Mouse (Mus musculus) frontal cortex, adult 2 months (tissue): ENCODE results near the gene Sh2d2a. TPM values are rescaled to one million over a fixed set of nuclear protein-coding genes. Genes with fewer than 3 reads are reported as not detected.
A peak's percentile ranks its signal among the peaks of the same experiment; 100 is the strongest.
"Not testable (repeated sequence)": the region's sequence is repeated elsewhere in the genome, so short reads cannot be mapped to it uniquely, and the experiment has no call there.

Experiments used
- DNase-seq, 2 experiments: peaks; one replicate each; pipeline ENCODE4 v3.0.0; 2022; ENCODE audit warnings: low spot score in 1 of 2; ENCODE audit errors: extremely low spot score in 1 of 2
- polyA plus RNA-seq: library from polyadenylated mRNA; depleted of rRNA; stranded (reverse); fragments of >200 nt; gene quantifications from 2 replicates; pipeline ENCODE4 v1.2.3, GENCODE M21; 2012

The Sh2d2a gene
- polyA plus RNA-seq, 1 experiment, result 0.02 TPM

DNA sequence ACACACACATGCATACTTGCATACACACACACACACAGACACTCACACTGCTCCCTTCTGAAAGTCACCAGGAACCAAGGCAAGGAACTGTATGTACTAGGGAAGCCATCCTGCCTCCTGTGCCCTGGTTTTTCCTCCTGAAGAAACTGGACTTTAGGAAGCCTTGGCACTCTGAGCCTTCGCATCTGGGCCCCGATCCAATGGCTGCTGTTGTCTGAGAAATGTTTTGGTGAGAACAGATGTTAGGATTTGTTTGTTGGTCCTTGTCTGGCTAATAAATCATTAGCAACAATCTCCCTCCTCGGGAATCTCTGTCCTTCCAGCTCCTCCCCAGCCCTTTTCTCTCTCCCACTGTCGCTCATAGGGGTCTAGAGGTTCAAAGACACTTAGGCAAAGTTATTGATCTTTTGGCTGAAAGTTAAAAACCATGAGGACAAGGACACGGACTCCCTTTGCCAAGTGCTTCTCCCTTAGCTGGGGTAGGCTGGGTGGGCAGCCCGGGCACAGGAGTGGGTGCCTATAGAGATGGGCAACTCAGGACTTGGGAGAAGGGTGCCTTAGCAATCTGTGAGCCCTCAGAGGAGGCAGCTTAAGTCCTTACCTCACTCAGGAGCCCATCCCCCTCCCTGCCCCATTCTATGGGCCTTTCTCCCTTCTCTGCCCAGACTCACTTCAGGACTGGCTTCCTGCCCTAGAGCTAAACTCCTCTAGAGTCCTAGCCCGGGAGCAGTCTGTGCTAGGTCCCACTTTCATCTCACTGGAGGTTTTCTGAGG, 8.4 kb downstream of the Sh2d2a start:
- no peak for DNase-seq

DNA sequence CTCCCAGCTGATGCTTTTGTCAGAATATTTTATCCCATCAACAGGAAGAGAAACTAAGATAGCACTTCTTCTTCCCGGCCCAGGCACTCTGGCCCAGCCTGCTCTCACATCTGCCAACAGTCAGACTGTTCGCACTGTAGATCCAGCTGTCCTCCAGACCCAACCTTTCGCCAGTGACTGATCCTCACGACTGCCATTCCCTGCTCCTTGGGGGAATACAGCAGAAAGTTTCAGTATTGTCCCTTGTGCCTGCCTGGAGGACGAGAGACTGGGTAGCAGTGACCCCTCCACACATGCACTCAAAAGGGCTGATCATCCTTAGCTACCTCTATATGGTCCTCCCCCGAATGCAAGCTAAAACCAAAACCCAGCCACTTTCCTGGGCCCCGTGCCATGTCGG, 9.4 kb downstream of the Sh2d2a start:
- no peak for DNase-seq

DNA sequence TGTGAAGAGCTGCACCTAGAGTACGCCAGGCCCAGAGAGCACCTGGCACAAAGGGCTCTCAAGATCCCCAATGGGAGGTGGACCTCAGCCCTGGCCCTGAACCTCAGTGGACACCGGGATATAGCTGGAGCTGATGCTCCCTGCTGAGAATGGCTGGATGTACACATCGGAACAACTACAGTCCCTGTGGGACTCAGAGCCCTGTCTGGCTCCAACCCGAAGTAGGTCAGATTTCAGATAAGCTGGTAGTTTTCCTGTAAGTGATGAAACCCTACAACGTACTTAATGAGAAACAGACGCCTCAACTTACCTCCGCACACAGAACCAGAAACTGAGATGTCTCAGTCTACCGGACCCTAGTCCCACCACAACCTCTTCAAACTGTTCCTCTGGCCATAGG, 11.1 kb downstream of the Sh2d2a start:
- no peak for DNase-seq

DNA sequence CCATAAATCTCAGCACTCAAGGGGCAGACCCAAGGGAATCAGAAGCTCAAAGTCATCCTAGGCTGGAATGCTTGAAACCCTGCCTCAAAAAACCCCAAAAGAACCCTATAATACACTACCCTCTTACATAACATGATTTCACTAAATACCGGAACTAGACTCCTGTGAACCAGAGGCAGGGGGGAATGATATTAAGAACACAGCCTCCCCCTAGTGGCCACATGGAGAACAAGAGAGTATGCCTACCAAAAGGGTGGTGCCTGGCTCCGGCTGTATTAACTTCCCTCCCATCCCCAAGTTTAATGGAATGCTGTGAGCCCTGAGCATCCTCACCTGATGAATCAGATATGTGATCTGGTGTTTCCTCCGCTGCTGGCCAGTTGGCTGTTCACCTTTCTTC, 13.3 kb downstream of the Sh2d2a start:
- peak; percentile 64 to 85 for DNase-seq

DNA sequence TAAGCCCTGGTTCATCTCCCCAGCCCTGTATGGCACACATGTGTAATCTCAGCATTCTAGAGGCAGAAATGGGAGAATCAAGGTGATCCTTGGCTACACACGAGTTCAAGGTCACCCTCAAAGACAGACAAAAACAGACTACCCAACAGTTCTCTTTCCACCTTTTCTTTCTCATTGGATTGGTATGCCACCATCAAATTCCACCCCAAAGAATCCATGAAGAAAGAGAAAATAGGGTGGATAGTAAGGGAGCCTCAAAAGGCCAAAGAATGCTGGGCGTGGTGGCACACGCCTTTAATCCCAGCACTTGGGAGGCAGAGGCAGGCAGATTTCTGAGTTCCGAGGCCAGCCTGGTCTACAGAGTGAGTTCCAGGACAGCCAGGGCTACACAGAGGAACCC, 17.6 kb downstream of the Sh2d2a start:
- DNase-seq, result not testable (repeated sequence)

DNA sequence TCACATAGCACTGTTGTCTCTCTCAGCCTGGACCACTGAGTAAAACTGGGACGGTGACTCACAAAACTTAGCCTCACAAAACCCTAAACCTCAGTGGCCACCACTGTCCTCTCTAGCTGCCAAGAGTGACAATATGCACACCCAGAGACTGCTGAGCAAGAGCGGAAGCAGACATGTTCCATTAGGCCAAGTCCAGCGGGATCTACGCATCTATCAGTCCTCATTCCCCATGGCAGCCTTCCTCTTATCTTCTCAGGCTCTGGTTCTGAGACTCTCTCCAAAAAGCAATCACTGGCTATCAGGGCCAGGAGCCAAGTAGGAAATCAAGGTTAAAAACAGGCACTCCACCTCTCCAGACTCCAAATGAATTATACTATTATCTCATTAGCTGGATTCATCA, 31.2 kb downstream of the Sh2d2a start:
- DNase-seq, result no peak

DNA sequence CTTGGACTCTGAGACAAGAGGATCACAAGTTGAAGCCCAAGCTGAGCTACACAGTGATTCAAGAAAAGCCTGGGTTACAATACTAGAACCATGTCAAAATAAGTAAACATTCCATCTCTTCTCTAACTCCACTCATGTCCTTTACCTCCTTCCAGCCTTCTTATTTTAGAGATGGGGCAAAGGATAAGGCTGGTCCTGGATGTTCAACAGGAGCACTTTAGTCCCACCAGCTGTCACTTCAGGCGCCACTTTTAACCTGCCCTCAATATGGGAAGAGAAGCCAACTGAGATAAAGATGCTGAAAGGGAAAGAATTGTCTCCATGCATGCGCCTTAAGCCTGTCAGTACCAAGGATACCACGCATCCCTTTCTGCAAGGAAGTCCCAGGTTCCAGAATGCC, 37.7 kb downstream of the Sh2d2a start:
- DNase-seq, result no peak

DNA sequence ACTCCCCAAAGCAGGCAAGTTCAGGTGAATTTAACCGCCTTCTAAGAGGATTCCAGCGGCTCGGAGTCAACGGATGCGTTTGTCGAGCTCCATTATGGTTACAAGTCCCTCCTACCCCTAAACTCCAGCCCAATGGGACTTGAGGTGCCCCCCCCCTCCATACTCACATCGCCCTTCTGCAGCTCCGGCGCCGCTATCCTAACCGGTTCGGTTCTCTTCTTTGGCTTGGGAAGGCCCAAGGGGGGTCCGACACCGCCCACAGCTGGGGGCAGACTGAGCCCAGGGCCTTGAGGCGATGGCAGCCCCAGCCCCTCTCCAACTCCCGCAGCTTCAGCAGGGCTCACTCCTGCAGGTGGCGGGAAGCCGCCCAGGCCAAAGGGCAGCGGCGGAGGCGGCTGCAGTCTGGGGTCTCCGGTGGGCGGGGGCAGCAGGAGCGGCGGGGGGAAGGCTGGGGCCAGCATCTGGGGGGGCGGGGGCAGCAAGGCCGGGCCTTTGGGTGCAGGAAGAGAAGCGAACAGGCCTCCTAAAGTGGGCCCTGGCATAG, 38.2 kb downstream of the Sh2d2a start:
- peak in 1 of 2 experiments; percentile 33 for DNase-seq

DNA sequence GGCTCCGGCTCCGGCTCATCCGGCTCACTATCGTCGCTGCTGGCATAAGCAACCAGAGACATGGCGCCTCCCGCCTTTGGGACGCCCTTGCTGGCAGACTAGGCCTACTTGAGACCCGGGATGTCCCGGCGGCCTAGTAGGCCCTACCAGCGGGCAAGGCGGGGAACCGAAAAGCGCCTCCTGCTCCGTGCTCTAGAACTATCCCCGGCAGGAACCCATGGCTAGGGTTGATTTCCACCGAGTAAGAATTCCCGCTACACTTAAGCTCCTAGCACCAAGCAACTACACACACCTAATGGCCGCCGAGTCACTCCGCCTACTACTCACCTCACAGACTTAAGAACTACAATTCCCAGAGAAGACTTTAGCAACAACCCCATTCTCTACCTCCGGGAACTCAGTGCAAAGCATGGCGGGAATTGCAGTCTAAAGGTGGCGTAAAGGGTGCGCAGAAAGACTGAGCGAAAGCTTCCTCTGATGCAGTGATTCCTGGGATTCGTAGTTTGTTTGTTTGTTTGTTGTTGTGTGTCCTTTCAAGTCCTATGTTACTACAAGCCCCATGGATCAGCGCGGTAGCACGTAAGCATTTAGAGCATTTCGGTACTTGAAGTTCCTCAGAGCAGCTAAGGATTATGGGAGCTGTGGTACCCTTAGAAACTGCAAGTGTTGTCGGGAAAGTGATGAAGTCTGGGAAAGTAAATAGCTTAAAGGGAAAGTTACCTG, 38.9 kb downstream of the Sh2d2a start, which contains the start of gene Prcc:
Gene Prcc, minus strand, starts transcription at position 328 of the 723 bp plus-strand sequence.
- DNase-seq, result peak; percentile 97 to 99

DNA sequence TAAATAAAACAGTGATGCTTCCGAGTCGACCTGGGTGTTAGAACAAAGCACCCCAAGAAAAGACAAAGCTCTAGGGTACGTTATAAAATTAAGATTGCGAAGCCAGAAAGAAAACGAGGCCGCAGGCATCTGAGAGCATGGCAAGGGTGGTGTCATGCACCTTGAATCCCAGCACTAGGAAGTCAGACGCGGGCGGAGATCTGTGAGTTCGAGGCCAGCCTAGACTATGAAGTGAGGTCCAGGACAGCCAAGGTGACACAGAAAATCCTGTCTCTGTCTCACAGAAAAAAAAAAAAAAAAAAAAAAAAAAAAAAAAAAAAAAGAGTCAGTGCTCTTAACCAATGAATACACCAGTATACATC, 39.4 kb downstream of the Sh2d2a start:
- DNase-seq, result no peak

DNA sequence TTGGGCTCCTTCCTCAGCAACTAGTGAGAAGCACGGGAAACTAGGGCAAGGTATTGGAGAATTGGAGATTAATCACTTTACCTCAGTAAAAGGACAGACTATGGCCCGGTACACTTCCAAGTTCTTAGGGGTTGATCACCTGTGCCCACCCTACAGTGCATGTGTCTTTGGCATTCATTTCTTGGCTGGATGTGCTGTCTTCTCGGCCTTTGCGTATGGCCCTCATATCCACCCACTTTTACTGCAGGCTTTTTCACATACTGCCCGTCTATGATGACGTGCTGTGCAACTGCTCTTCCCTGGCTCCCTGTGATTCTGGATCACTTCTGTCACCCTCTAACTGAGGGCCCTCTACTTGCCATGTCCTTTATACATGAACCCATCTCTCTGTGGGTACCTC, 39.9 kb downstream of the Sh2d2a start:
- DNase-seq, result no peak

DNA sequence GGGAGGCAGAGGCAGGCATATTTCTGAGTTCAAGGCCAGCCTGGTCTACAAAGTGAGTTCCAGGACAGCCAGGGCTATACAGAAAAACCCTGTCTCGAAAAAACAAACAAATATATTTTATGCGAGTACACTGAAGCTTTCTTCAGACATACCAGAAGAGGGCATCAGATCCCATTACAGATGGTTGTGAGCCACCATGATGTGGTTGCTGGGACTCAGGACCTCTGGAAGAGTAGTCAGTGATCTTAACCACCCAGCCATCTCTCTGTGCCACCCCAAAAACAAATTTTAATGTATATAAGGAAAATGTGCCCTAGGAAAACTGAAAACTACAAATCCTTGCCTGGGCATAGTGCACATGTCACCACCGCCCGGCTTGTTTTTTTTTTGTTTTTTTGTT, 40.8 kb downstream of the Sh2d2a start:
- DNase-seq, result not testable (repeated sequence)

DNA sequence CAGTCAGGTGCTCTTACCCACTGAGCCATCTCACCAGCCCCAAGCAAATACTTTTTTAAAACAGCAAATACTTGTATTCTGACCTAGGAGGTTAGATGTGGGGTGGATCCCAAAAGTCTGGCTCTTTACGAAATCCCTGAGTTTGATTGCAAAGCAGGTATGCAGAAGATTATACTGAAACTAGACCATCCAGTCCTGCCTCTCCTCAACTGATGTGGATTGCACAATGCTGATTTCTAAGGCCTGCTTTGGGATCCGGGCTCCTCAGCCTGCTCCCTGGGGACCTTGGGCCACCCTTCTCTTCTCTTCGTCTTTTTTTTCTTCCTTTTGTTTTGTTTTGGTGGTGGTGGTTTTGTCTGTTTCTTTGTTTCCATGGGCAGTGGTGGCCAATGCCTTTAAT, 44.9 kb downstream of the Sh2d2a start:
- DNase-seq, result no peak

DNA sequence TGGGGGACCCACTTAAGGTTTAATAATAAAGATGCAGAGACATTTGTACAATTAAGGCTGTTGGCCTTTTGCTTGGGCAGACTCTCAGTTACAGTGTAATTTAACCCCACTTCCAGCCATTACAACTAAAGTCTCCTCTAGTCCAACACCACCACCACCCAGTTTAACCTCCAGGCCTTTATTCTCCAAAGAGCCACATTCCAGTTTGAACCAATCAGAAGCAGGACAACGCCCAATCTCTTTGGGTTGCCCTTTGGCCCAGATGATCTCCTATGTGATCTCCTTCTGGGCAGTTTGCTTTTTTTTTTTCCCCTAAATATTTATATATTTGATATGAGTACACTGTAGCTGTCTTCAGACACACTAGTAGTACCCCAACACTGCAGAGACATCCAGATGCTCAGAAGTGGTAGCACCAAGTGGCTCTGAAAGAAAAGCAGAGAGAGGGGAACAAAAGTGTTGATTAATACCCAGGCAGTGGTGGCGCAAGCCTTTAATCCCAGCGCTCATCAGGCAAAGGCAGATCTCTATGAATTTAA, 46.9 kb downstream of the Sh2d2a start:
- no peak for DNase-seq

DNA sequence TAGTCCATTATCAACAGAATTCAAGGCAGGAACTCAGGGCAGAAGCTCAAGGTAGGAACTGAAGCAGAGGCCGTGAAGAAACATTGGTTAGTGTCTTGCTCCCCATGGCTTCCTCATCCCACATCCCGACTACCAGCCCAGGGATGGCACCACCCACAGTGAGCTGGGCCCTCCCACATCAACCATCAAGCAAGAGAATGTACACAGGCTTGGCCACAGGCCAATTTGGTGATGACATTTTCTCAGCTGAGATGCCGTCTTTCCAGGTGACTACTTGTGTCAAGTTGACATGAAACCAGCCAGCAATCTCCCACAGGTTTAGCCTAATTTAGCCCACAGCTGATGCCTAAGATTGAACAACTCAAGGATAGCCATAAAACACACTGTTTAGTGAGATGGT, 52.7 kb downstream of the Sh2d2a start:
- no peak for DNase-seq

DNA sequence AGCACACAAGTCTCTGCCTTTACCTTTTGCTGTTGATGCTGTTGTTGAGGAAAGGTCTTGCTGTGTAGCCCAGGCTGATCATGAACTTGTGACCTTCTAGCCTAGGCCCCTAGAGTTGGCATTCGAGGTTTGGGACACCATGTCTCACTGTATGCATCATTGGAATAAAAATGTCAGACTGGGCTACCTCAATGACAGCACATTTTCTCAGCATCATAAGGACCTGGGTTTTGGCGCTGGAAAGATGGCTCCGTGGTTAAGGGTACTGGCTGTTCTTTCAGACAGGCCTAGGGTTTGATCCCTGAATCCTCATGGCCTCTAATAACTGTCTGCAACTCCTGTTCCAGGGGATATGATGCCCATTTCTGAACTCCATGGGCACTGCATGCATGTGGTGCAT, 53.2 kb downstream of the Sh2d2a start:
- no peak for DNase-seq

DNA sequence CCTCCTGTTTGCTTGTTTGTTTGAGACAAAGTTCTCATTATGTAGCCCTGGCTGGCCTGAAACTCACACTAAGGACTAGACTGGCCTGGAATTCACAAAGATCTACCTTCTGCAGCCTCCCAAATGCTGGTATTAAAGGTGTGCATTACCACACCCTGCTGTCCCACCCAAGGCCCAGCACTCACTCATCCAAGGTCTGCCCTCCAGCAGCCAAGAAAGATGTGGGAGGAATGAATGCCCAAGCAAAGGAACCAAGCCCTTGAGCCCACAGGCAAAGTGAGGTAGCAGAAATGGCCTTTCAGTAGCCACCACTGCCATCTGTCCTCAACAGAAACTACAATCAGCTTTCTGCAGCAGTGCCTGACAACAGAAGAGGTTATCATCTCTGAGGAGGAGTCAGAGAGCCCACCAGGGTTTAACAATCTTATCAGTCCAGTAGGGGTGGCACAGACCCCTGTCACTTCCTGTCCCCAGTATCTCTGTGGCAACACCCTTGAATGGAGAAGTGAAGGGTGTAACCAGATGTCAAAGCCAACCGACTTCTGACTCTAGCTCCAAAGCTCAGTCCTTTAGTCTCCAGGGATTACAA, 54.6 kb downstream of the Sh2d2a start:
- no peak for DNase-seq

DNA sequence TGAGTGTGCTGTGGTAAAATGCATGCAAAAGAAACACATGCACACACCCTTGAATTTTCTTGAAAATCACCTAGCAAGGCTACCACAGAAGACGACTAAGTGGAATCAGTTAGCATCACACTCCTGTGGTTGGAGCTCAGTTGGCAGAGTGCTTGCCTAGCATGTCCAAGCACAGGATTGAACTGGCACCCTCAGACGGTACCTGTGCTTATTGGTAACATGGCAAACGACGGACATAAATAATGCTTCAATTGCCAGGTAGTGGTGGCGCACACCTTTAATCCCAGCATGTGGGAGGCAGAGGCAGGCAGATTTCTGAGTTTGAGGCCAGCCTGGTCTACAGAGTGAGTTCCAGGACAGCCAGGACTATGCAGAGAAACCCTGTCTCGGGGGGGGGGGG, 55.4 kb downstream of the Sh2d2a start:
- DNase-seq, result not testable (repeated sequence)

DNA sequence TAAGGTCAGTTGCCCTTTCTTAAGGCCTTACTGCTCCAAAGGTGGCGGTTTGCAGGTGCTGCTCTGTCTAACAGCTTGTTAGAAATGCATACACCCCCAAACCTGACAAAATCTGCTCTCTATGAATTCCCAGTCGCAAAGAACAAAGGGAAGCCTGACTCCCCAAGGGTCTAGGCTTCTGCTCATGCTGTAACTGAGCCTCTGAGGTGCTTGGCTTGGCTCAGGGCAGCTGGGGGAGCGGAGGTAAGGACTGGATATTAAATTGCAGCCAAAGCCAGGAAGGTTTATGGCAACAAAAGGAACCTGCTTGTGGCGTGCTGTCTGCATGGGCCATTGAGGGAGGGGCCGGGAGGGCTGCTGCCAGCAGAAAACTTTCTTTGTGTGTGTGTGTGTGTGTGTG, 57.3 kb downstream of the Sh2d2a start:
- DNase-seq, result no peak
